Mouse (Mus musculus): ENCODE data around the gene Suclg1. TPM values are rescaled to one million over a fixed set of nuclear protein-coding genes. Genes with fewer than 3 reads are reported as not detected.

Suclg1 gene
- total RNA-seq (2014; fragmentation: Nextera tagmentation): 53.7 and 58.8 TPM in 2 replicates
- 99.7 and 111 TPM in 2 replicates for total RNA-seq (2017)
- 48.5 and 105 TPM in 2 replicates for polyA plus RNA-seq (2012)

DNA sequence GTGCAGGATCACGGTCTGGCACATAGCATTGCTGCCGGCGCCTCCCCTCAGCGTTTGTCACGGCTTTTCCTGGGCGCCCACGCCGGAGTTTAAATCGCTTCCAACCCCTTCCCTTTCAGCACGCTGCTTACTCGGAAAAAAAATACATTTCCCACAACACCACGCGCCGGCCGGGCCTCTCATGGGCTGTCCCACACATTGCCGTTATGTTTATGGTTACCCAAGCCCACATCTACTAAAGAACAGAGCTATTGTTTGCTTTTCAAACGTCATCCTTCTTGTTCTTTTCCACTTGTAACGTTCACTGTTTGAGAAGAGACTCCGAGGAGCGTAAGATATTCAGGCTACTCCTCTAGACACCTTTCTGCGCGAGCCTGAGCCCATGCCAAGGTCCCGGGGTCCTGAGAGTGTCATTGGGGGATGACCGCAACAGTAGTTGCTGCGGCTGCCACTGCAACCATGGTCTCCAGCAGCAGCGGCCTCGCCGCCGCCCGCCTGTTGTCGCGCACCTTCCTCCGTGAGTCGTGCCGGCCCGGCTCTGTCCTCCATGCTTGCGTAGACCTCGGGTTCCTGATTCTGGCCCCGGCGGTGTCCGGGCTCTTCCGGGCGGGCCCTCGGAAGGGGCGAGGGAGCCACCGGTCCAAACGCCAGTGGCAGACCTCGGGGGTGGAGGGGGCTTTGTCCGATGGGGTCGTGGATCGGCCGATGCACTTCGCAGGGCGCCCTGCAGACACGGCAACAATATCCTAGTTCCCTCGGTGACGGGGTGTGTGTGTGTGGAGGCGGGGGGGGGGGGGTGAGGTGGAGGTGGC lies at the start of gene Suclg1:
Suclg1 (plus strand) TSS at position 146 of the 812 bp plus-strand sequence.
- Histone ChIP-seq H3K9me3 (replicated peaks) (no peaks in the 10 kb centered on the region), H3K36me3 (replicated peaks) (peaks cover 25% of the 10 kb centered on the region), H3K27me3 (ENCODE audit: insufficient read depth, low read length) (peaks cover 6% of the 10 kb centered on the region; the same call in 1 of the 2 replicates), H3K4me3 (ENCODE audit: low read depth, low read length) (peak within 1 kb of the TSS; percentile 92), H3K4me1 (ENCODE audit: insufficient read depth, low read depth, low read length) (peaks cover 24% of the 10 kb centered on the region)
- ATAC-seq (ENCODE audit: extremely low read depth, insufficient number of reproducible peaks, low FRiP score, poor library complexity, severe bottlenecking) (peak; percentile 94), DNase-seq (ENCODE audit: low spot score) (peak; percentile 89)
- TF ChIP-seq CTCF (IDR thresholded peaks at IDR 0.05; ENCODE audit: low read depth, low read length) (no peak), GATA2 (IDR thresholded peaks at IDR 0.05; ENCODE audit: borderline replicate concordance, low read depth, low read length) (no peak), POLR2AphosphoS5 (IDR thresholded peaks at IDR 0.05; ENCODE audit: insufficient replicate concordance, low read depth, low read length) (no peak), GATA1 (IDR thresholded peaks at IDR 0.05; ENCODE audit: borderline replicate concordance, low read length) (no peak), TAL1 (conservative IDR thresholded peaks at IDR 0.05; ENCODE audit: low read depth, low read length) (no peak)

DNA sequence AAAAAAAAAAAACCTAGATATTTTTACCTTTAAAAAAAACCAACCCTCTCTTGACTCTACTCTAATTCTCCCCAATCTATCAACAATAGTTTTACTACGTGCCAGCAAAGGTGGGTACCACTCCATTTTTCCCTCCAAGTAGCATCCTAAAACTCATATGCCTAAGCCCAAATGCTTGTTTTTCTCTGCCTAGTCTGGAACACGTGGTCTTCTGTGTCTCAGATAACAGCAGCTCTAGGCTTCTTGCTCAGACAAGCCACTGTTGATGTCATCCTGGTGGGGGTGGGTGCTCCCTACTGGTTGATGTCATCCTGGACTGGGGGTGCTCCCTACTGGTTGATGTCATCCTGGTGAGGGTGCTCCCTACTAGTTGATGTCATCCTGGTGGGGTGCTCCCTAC lies 44.5 kb upstream of the Suclg1 start:
- TF ChIP-seq TAL1 (conservative IDR thresholded peaks at IDR 0.05; ENCODE audit: low read depth, low read length) (no peak), CTCF (IDR thresholded peaks at IDR 0.05; ENCODE audit: low read depth, low read length) (no peak), POLR2AphosphoS5 (IDR thresholded peaks at IDR 0.05; ENCODE audit: insufficient replicate concordance, low read depth, low read length) (no peak), GATA2 (IDR thresholded peaks at IDR 0.05; ENCODE audit: borderline replicate concordance, low read depth, low read length) (no peak), GATA1 (IDR thresholded peaks at IDR 0.05; ENCODE audit: borderline replicate concordance, low read length) (no peak)
- ATAC-seq (ENCODE audit: extremely low read depth, insufficient number of reproducible peaks, low FRiP score, poor library complexity, severe bottlenecking) (no peak), DNase-seq (ENCODE audit: low spot score) (no peak)
- Histone ChIP-seq H3K4me1 (ENCODE audit: insufficient read depth, low read depth, low read length) (peaks cover 34% of the 10 kb centered on the region), H3K36me3 (replicated peaks) (no peaks in the 10 kb centered on the region), H3K27me3 (ENCODE audit: insufficient read depth, low read length) (no peaks in the 10 kb centered on the region), H3K4me3 (ENCODE audit: low read depth, low read length) (no peak overlapping the region), H3K9me3 (replicated peaks) (peaks cover 4% of the 10 kb centered on the region; the same call in 1 of the 2 replicates)

DNA sequence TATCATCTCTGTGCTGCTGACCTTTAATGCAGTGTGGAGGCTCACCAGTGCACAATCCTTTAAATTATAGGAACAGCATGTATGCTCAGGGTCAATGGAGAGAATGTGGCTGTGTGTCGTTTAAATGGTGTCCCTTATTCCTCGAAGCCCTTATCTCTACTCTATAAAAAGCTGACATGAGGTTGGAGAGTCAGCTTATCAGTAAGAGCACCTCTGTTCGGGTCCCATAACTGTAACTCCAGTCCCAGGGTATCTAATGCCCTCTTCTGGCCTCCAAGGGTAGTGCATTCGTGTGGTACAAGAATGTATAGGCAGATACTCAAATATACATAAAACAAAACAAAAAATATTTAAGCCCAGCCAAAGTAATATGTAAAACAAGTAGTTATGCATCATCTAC lies 43.2 kb upstream of the Suclg1 start:
- Histone ChIP-seq H3K4me3 (ENCODE audit: low read depth, low read length) (no peak overlapping the region; the same call in 1 of the 2 replicates), H3K9me3 (replicated peaks) (peaks cover 4% of the 10 kb centered on the region; the same call in 1 of the 2 replicates), H3K36me3 (replicated peaks) (no peaks in the 10 kb centered on the region), H3K4me1 (ENCODE audit: insufficient read depth, low read depth, low read length) (peaks cover 34% of the 10 kb centered on the region), H3K27me3 (ENCODE audit: insufficient read depth, low read length) (no peaks in the 10 kb centered on the region)
- DNase-seq (ENCODE audit: low spot score) (no peak), ATAC-seq (ENCODE audit: extremely low read depth, insufficient number of reproducible peaks, low FRiP score, poor library complexity, severe bottlenecking) (peak; percentile 94)
- TF ChIP-seq POLR2AphosphoS5 (IDR thresholded peaks at IDR 0.05; ENCODE audit: insufficient replicate concordance, low read depth, low read length): no peak
- no peak for TF ChIP-seq GATA2 (IDR thresholded peaks at IDR 0.05; ENCODE audit: borderline replicate concordance, low read depth, low read length)
- no peak for TF ChIP-seq GATA1 (IDR thresholded peaks at IDR 0.05; ENCODE audit: borderline replicate concordance, low read length)
- TF ChIP-seq TAL1 (conservative IDR thresholded peaks at IDR 0.05; ENCODE audit: low read depth, low read length): peak; percentile 35
- TF ChIP-seq CTCF (IDR thresholded peaks at IDR 0.05; ENCODE audit: low read depth, low read length): no peak

DNA sequence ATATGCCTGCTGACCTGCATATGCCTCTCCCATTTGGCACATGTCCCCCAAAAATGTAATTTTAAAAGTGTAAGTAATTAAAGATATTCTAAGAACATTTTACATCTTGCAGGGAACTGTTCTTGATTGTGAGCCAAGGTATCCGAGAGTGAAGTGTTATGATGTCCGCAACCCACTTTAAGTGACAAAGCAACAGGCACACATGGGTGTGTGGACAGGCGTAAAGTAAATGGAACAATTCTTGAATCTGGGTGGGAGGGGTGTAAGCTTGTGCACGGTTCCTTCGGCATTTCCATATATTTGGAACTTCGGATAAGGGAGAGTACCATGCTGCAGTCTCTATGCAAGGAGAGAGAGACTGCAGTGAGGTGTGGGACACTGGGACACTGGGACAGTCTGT lies 38.6 kb upstream of the Suclg1 start:
- ATAC-seq (ENCODE audit: extremely low read depth, insufficient number of reproducible peaks, low FRiP score, poor library complexity, severe bottlenecking): no peak
- no peaks in the 10 kb centered on the region for H3K36me3 ChIP-seq (replicated peaks)
- H3K9me3 ChIP-seq (replicated peaks): peaks cover 4% of the 10 kb centered on the region; the same call in 1 of the 2 replicates
- no peak overlapping the region for H3K4me3 ChIP-seq (ENCODE audit: low read depth, low read length)
- no peaks in the 10 kb centered on the region for H3K27me3 ChIP-seq (ENCODE audit: insufficient read depth, low read length)
- no peak for DNase-seq (ENCODE audit: low spot score)
- peaks cover 30% of the 10 kb centered on the region for H3K4me1 ChIP-seq (ENCODE audit: insufficient read depth, low read depth, low read length)
- TF ChIP-seq GATA1 (IDR thresholded peaks at IDR 0.05; ENCODE audit: borderline replicate concordance, low read length) (no peak), CTCF (IDR thresholded peaks at IDR 0.05; ENCODE audit: low read depth, low read length) (no peak), TAL1 (conservative IDR thresholded peaks at IDR 0.05; ENCODE audit: low read depth, low read length) (no peak), GATA2 (IDR thresholded peaks at IDR 0.05; ENCODE audit: borderline replicate concordance, low read depth, low read length) (no peak), POLR2AphosphoS5 (IDR thresholded peaks at IDR 0.05; ENCODE audit: insufficient replicate concordance, low read depth, low read length) (no peak)

DNA sequence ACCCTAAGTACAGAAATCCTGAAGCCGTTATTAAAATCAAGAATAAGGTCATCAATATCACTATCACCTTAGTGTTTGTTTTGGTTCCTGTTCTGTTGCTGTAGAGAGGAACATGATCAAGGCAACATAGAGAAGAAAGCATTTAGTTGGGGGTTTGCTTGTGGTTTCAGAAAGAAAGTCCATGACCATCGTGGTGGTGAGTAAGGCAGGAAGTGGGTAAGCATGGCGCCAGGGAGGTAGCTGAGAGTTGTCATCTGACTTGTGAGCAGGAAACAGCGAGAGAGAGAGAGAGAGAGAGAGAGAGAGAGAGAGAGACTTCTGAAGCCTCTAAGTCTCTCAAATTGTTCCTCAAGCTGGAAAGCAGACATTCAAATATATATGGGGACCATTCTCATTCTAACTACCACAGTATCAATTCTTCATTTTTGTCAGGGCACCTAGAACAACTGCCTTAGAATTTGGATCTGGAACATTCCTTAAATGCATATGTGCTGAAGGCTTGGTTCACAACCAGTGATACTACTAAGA lies 37.7 kb upstream of the Suclg1 start:
- Histone ChIP-seq H3K9me3 (replicated peaks) (peaks cover 4% of the 10 kb centered on the region; the same call in 1 of the 2 replicates), H3K27me3 (ENCODE audit: insufficient read depth, low read length) (no peaks in the 10 kb centered on the region), H3K4me1 (ENCODE audit: insufficient read depth, low read depth, low read length) (peaks cover 23% of the 10 kb centered on the region), H3K4me3 (ENCODE audit: low read depth, low read length) (no peak overlapping the region), H3K36me3 (replicated peaks) (no peaks in the 10 kb centered on the region)
- peak; percentile 85 for ATAC-seq (ENCODE audit: extremely low read depth, insufficient number of reproducible peaks, low FRiP score, poor library complexity, severe bottlenecking)
- TF ChIP-seq TAL1 (conservative IDR thresholded peaks at IDR 0.05; ENCODE audit: low read depth, low read length) (no peak), POLR2AphosphoS5 (IDR thresholded peaks at IDR 0.05; ENCODE audit: insufficient replicate concordance, low read depth, low read length) (no peak), CTCF (IDR thresholded peaks at IDR 0.05; ENCODE audit: low read depth, low read length) (no peak)
- peak; percentile 14 for DNase-seq (ENCODE audit: low spot score)

DNA sequence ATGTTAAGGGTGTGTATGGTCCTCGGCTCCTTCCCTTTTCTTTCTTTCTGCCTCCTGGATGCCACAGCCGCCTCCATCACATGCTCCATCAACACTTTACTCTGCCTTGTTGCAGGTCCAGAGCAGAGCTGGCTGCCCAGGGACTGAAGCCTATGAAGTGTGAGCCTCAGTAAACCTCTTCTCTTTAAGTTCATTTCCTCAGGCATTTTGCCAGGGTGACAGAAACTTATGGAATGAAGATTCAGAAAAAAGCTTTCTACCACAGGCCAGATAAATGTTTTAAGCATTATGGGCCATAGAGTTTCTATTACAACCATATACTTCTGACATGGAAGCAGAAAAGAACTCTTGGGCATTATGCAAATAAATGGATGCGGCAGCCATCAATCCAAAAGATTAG lies 37.1 kb upstream of the Suclg1 start:
- H3K4me3 ChIP-seq (ENCODE audit: low read depth, low read length): no peak overlapping the region
- no peak for TF ChIP-seq CTCF (IDR thresholded peaks at IDR 0.05; ENCODE audit: low read depth, low read length)
- TF ChIP-seq POLR2AphosphoS5 (IDR thresholded peaks at IDR 0.05; ENCODE audit: insufficient replicate concordance, low read depth, low read length): no peak
- no peak for TF ChIP-seq GATA1 (IDR thresholded peaks at IDR 0.05; ENCODE audit: borderline replicate concordance, low read length)
- no peak for TF ChIP-seq TAL1 (conservative IDR thresholded peaks at IDR 0.05; ENCODE audit: low read depth, low read length)
- no peak for TF ChIP-seq GATA2 (IDR thresholded peaks at IDR 0.05; ENCODE audit: borderline replicate concordance, low read depth, low read length)
- H3K27me3 ChIP-seq (ENCODE audit: insufficient read depth, low read length): no peaks in the 10 kb centered on the region
- DNase-seq (ENCODE audit: low spot score) (no peak), ATAC-seq (ENCODE audit: extremely low read depth, insufficient number of reproducible peaks, low FRiP score, poor library complexity, severe bottlenecking) (no peak)
- peaks cover 18% of the 10 kb centered on the region for H3K4me1 ChIP-seq (ENCODE audit: insufficient read depth, low read depth, low read length)
- no peaks in the 10 kb centered on the region for H3K36me3 ChIP-seq (replicated peaks)
- peaks cover 2% of the 10 kb centered on the region; the same call in 1 of the 2 replicates for H3K9me3 ChIP-seq (replicated peaks)

All from G1E (cell line).